Mouse (Mus musculus) embryonic facial prominence, embryonic 15.5 days (tissue): ENCODE measurements around the gene Atad2b. TPM values are rescaled to one million over a fixed set of nuclear protein-coding genes. Genes with fewer than 3 reads are reported as not detected.

Experiments
- ATAC-seq: fragments of 200-750 bp; cut with Nextera tagmentation; 2 replicates; pipeline ENCODE4 v1.8.0; 2017; ENCODE audit warnings: low read depth, moderate TSS enrichment; ENCODE audit not compliant: insufficient number of reproducible peaks, low FRiP score, low TSS enrichment
- H3K27ac ChIP-seq: fragments of 300-500 bp; sonication (generic); replicated peaks from 2 replicates; pipeline ENCODE4 v1.5.1; 2015; ENCODE audit warnings: mild to moderate bottlenecking, inconsistent platforms
- H3K27me3 ChIP-seq: fragments of 300-500 bp; sonication (generic); 2 replicates; pipeline ENCODE4 v1.6.1; 2015; ENCODE audit warnings: inconsistent platforms
- H3K36me3 ChIP-seq: fragments of 300-500 bp; sonication (generic); 2 replicates; pipeline ENCODE4 v1.6.1; 2015; ENCODE audit warnings: mild to moderate bottlenecking, inconsistent platforms
- H3K4me1 ChIP-seq: fragments of 300-500 bp; sonication (generic); 2 replicates; pipeline ENCODE4 v1.6.1; 2015; ENCODE audit warnings: inconsistent platforms
- H3K4me2 ChIP-seq: fragments of 300-500 bp; sonication (generic); replicated peaks from 2 replicates; pipeline ENCODE4 v1.6.1; 2015; ENCODE audit warnings: mild to moderate bottlenecking, inconsistent platforms
- H3K4me3 ChIP-seq: fragments of 300-500 bp; sonication (generic); replicated peaks from 2 replicates; pipeline ENCODE4 v1.5.1; 2015; ENCODE audit warnings: mild to moderate bottlenecking, inconsistent platforms
- H3K9ac ChIP-seq: fragments of 300-500 bp; sonication (generic); 2 replicates; pipeline ENCODE4 v1.6.1; 2015; ENCODE audit warnings: inconsistent platforms
- H3K9me3 ChIP-seq: fragments of 300-500 bp; sonication (generic); replicated peaks from 2 replicates; pipeline ENCODE4 v1.6.1; 2016; ENCODE audit warnings: inconsistent platforms
- WGBS: fragments of 180-500 bp; shearing (Covaris S2); methylation state at CpG from one replicate; pipeline ENCODE4 v1.1.7; 2015; 5-methylcytosine and 5-hydroxymethylcytosine counted together
- polyA plus RNA-seq: library from polyadenylated mRNA; unstranded; fragments of >200 nt; fragmentation: Nextera tagmentation; extraction: Ambion mirVana; gene quantifications from 2 replicates; pipeline ENCODE4 v1.2.1, GENCODE M21; 2015

Gene Atad2b
- 10.5 and 10.7 TPM in 2 replicates for polyA plus RNA-seq

- Histone ChIP-seq H3K9ac (peak within 1 kb of the TSS; percentile 98), H3K4me1 (peaks cover 3% of the 10 kb centered on the region), H3K36me3 (no peaks in the 10 kb centered on the region), H3K27me3 (no peaks in the 10 kb centered on the region), H3K4me2 (peak within 1 kb of the TSS; percentile 63), H3K27ac (peak within 1 kb of the TSS; percentile 98), H3K9me3 (no peaks in the 10 kb centered on the region), H3K4me3 (peak within 1 kb of the TSS; percentile 86)
- whole genome bisulfite sequencing = under 1% methylated on average over 85 of the region's 89 CpGs
- ATAC-seq = peak; percentile 97
These were observed at the start of gene Atad2b for GRCm38 (mm10) chr12:4916994-4917804. Gene Atad2b (plus strand): TSS chr12:4917353.

GRCm38 (mm10) chr12:4868924-4869323, 48.2 kb upstream of the Atad2b start:
- Histone ChIP-seq H3K4me2 (no peak overlapping the region), H3K27ac (no peak overlapping the region), H3K9ac (no peak overlapping the region), H3K9me3 (no peaks in the 10 kb centered on the region), H3K27me3 (no peaks in the 10 kb centered on the region), H3K4me3 (no peak overlapping the region), H3K36me3 (no peaks in the 10 kb centered on the region), H3K4me1 (peaks cover 11% of the 10 kb centered on the region)
- no peak for ATAC-seq
- WGBS = 60% methylated on average over 8 of the region's 8 CpGs

- no peak for ATAC-seq
- 85% methylated on average over 5 of the region's 5 CpGs for WGBS
These were observed 45.9 kb upstream of the Atad2b start for GRCm38 (mm10) chr12:4871260-4871659.

GRCm38 (mm10) chr12:4872273-4872672, 44.9 kb upstream of the Atad2b start:
- H3K4me2 ChIP-seq = no peak overlapping the region
- peaks cover 11% of the 10 kb centered on the region for H3K4me1 ChIP-seq
- WGBS = 59% methylated on average over 4 of the region's 4 CpGs
- no peak overlapping the region for H3K9ac ChIP-seq
- H3K27me3 ChIP-seq = no peaks in the 10 kb centered on the region
- H3K36me3 ChIP-seq = no peaks in the 10 kb centered on the region
- no peak for ATAC-seq
- no peak overlapping the region for H3K27ac ChIP-seq
- H3K9me3 ChIP-seq = no peaks in the 10 kb centered on the region
- H3K4me3 ChIP-seq = no peak overlapping the region

More at GRCm38 (mm10) chr12:4871260-4871659, 45.9 kb upstream of the Atad2b start:
- H3K4me3 ChIP-seq = no peak overlapping the region
- no peak overlapping the region for H3K9ac ChIP-seq
- no peak overlapping the region for H3K4me2 ChIP-seq
- H3K27ac ChIP-seq = no peak overlapping the region
- no peaks in the 10 kb centered on the region for H3K36me3 ChIP-seq
- H3K4me1 ChIP-seq = peaks cover 11% of the 10 kb centered on the region
- no peaks in the 10 kb centered on the region for H3K9me3 ChIP-seq
- H3K27me3 ChIP-seq = no peaks in the 10 kb centered on the region

- no peak overlapping the region for H3K4me3 ChIP-seq
- H3K9ac ChIP-seq = no peak overlapping the region
- H3K9me3 ChIP-seq = no peaks in the 10 kb centered on the region
- 77% methylated on average over 5 of the region's 5 CpGs for WGBS
- H3K27me3 ChIP-seq = no peaks in the 10 kb centered on the region
- H3K27ac ChIP-seq = no peak overlapping the region
- H3K4me2 ChIP-seq = no peak overlapping the region
- ATAC-seq = no peak
- H3K36me3 ChIP-seq = no peaks in the 10 kb centered on the region
- H3K4me1 ChIP-seq = peaks cover 11% of the 10 kb centered on the region
These were observed 44.1 kb upstream of the Atad2b start for GRCm38 (mm10) chr12:4872983-4873477.

GRCm38 (mm10) chr12:4873531-4873930, 43.6 kb upstream of the Atad2b start:
- no peaks in the 10 kb centered on the region for H3K27me3 ChIP-seq
- H3K4me1 ChIP-seq = peaks cover 11% of the 10 kb centered on the region
- peak overlapping the region; percentile 85 for H3K4me2 ChIP-seq
- no peak for ATAC-seq
- no peaks in the 10 kb centered on the region for H3K36me3 ChIP-seq
- H3K9me3 ChIP-seq = no peaks in the 10 kb centered on the region
- H3K4me3 ChIP-seq = peak overlapping the region; percentile 38; the same call in 1 of the 2 replicates
- 83% methylated on average over 6 of the region's 6 CpGs for WGBS
- no peak overlapping the region for H3K27ac ChIP-seq
- H3K9ac ChIP-seq = no peak overlapping the region

- Histone ChIP-seq H3K36me3 (peaks cover 7% of the 10 kb centered on the region), H3K4me3 (peak within 1 kb of the TSS; percentile 38), H3K4me1 (peaks cover 11% of the 10 kb centered on the region), H3K4me2 (peak within 1 kb of the TSS; percentile 85), H3K27ac (no peak within 1 kb of the TSS), H3K9ac (no peak within 1 kb of the TSS), H3K27me3 (no peaks in the 10 kb centered on the region), H3K9me3 (no peaks in the 10 kb centered on the region)
- 4% methylated on average over 24 of the region's 24 CpGs for WGBS
- peak; percentile 66; the same call in 1 of the 2 replicates for ATAC-seq
These were observed 42.8 kb upstream of the Atad2b start, which contains the start of gene Mfsd2b for GRCm38 (mm10) chr12:4874161-4874927. Gene Mfsd2b (minus strand): TSS chr12:4874359.

GRCm38 (mm10) chr12:4875623-4876022, 41.5 kb upstream of the Atad2b start:
- H3K4me2 ChIP-seq = no peak overlapping the region
- H3K4me3 ChIP-seq = no peak overlapping the region
- no peak for ATAC-seq
- H3K4me1 ChIP-seq = peaks cover 11% of the 10 kb centered on the region
- H3K27me3 ChIP-seq = no peaks in the 10 kb centered on the region
- H3K36me3 ChIP-seq = peaks cover 11% of the 10 kb centered on the region
- WGBS = 73% methylated on average over 8 of the region's 8 CpGs
- H3K9ac ChIP-seq = no peak overlapping the region
- H3K9me3 ChIP-seq = no peaks in the 10 kb centered on the region
- H3K27ac ChIP-seq = no peak overlapping the region

GRCm38 (mm10) chr12:4878296-4878783, 38.8 kb upstream of the Atad2b start:
- Histone ChIP-seq H3K4me3 (no peak overlapping the region), H3K9me3 (no peaks in the 10 kb centered on the region), H3K27ac (no peak overlapping the region), H3K36me3 (peaks cover 18% of the 10 kb centered on the region), H3K9ac (no peak overlapping the region), H3K4me1 (peaks cover 11% of the 10 kb centered on the region), H3K4me2 (no peak overlapping the region), H3K27me3 (no peaks in the 10 kb centered on the region)
- no peak for ATAC-seq
- 74% methylated on average over 9 of the region's 9 CpGs for WGBS

GRCm38 (mm10) chr12:4879048-4879447, 38.1 kb upstream of the Atad2b start:
- Histone ChIP-seq H3K4me3 (no peak overlapping the region), H3K9ac (no peak overlapping the region), H3K27me3 (no peaks in the 10 kb centered on the region), H3K36me3 (peaks cover 18% of the 10 kb centered on the region), H3K4me2 (no peak overlapping the region), H3K27ac (no peak overlapping the region), H3K9me3 (no peaks in the 10 kb centered on the region), H3K4me1 (peaks cover 6% of the 10 kb centered on the region)
- no peak for ATAC-seq
- 92% methylated on average over 5 of the region's 5 CpGs for WGBS

GRCm38 (mm10) chr12:4882086-4882485, 35.1 kb upstream of the Atad2b start:
- ATAC-seq = no peak
- Histone ChIP-seq H3K36me3 (peaks cover 27% of the 10 kb centered on the region), H3K9ac (no peak overlapping the region), H3K4me2 (no peak overlapping the region), H3K27ac (no peak overlapping the region), H3K9me3 (no peaks in the 10 kb centered on the region), H3K4me1 (no peaks in the 10 kb centered on the region), H3K27me3 (no peaks in the 10 kb centered on the region), H3K4me3 (no peak overlapping the region)
- 77% methylated on average over 2 of the region's 2 CpGs for WGBS
